ENCODE assay signal across 9 mouse cellular contexts in genomic region chr7:81162345-81162744, GRCm38 (mm10). TPM values are rescaled to one million over a fixed set of nuclear protein-coding genes. Genes with fewer than 3 reads are reported as not detected.
DNase-seq lines count a peak whose midpoint lies in the region; ATAC-seq and TF ChIP-seq lines count a peak whose summit lies in the region.
"Had no signal": no experiment of that assay in that cellular context is flagged by ENCODE, and none has a peak within 500 bp of the region (broad histone marks: within the 10 kb centered on the region; RNA-seq: fewer than 3 reads in every experiment).

No protein-coding gene starts in this region.

- H3K4me2 ChIP-seq in intestine, postnatal 0 days (replicated peaks; ENCODE audit: low read depth), result no peak overlapping the region
- H3K4me2 ChIP-seq in intestine, embryonic 15.5 days (replicated peaks), result no peak overlapping the region
- H3K4me2 ChIP-seq in kidney, postnatal 0 days (ENCODE audit: low read length), result no peak overlapping the region
- no peak overlapping the region for H3K4me2 ChIP-seq in liver, embryonic 12.5 days
- no peak overlapping the region for H3K4me2 ChIP-seq in neural tube, embryonic 14.5 days (ENCODE audit: low read depth, low read length)
- H3K4me2 ChIP-seq: embryonic facial prominence, embryonic 13.5 days had no signal

- no peaks in the 10 kb centered on the region for H3K9me3 ChIP-seq in intestine, postnatal 0 days (ENCODE audit: control insufficient read depth)
- no peaks in the 10 kb centered on the region for H3K9me3 ChIP-seq in intestine, embryonic 15.5 days
- H3K9me3 ChIP-seq in kidney, postnatal 0 days (replicated peaks; ENCODE audit: low read length), result no peaks in the 10 kb centered on the region
- H3K9me3 ChIP-seq in liver, embryonic 12.5 days (replicated peaks), result no peaks in the 10 kb centered on the region
- no peaks in the 10 kb centered on the region for H3K9me3 ChIP-seq in neural tube, embryonic 14.5 days (ENCODE audit: control insufficient read depth, low read length)
- H3K9me3 ChIP-seq: embryonic facial prominence, embryonic 13.5 days had no signal

- no peak overlapping the region for H3K27ac ChIP-seq in intestine, postnatal 0 days (ENCODE audit: low read depth, low read length)
- no peak overlapping the region for H3K27ac ChIP-seq in intestine, embryonic 15.5 days
- H3K27ac ChIP-seq in gastrocnemius, adult 2 months, result no peak overlapping the region
- H3K27ac ChIP-seq in kidney, postnatal 0 days, result no peak overlapping the region
- no peak overlapping the region for H3K27ac ChIP-seq in liver, embryonic 12.5 days
- no peak overlapping the region for H3K27ac ChIP-seq in neural tube, embryonic 14.5 days (ENCODE audit: low read depth, low read length)
- no peak overlapping the region for H3K27ac ChIP-seq in testis, adult 2 months (ENCODE audit: control insufficient read depth, insufficient read depth, low read depth, low read length)
- H3K27ac ChIP-seq: embryonic facial prominence, embryonic 13.5 days had no signal

- intact Hi-C loops in gastrocnemius, adult 2 months (cut with DNase I), result no loop called here

- H3K36me3 ChIP-seq in intestine, postnatal 0 days (ENCODE audit: control insufficient read depth, insufficient read depth), result no peaks in the 10 kb centered on the region
- no peaks in the 10 kb centered on the region for H3K36me3 ChIP-seq in intestine, embryonic 15.5 days
- no peaks in the 10 kb centered on the region for H3K36me3 ChIP-seq in kidney, postnatal 0 days (ENCODE audit: insufficient read depth, low read length)
- H3K36me3 ChIP-seq in liver, embryonic 12.5 days, result no peaks in the 10 kb centered on the region
- H3K36me3 ChIP-seq in neural tube, embryonic 14.5 days (ENCODE audit: control insufficient read depth, insufficient read depth, low read length), result no peaks in the 10 kb centered on the region
- no peaks in the 10 kb centered on the region for H3K36me3 ChIP-seq in testis, adult 2 months (ENCODE audit: control insufficient read depth, insufficient read depth, low read length)
- H3K36me3 ChIP-seq: embryonic facial prominence, embryonic 13.5 days had no signal

- WGBS in intestine, postnatal 0 days, result 23% methylated on average over 4 of the region's 4 CpGs
- 28% methylated on average over 4 of the region's 4 CpGs for WGBS in intestine, embryonic 15.5 days
- 22% methylated on average over 4 of the region's 4 CpGs for WGBS in kidney, postnatal 0 days
- 28% methylated on average over 4 of the region's 4 CpGs for WGBS in liver, embryonic 12.5 days (ENCODE audit: insufficient replicate concordance)
- WGBS in neural tube, embryonic 14.5 days, result 46% methylated on average over 4 of the region's 4 CpGs

- H3K4me1 ChIP-seq in intestine, postnatal 0 days (replicated peaks; ENCODE audit: control insufficient read depth, insufficient read depth, low read length), result 0 out of 2 replicates have a peak, but pooled peaks cover 3% of the 10 kb centered on the region
- H3K4me1 ChIP-seq in intestine, embryonic 15.5 days (replicated peaks), result peaks cover 3% of the 10 kb centered on the region; the same call in 1 of the 2 replicates
- H3K4me1 ChIP-seq in kidney, postnatal 0 days (replicated peaks; ENCODE audit: insufficient read depth, low read length), result no peaks in the 10 kb centered on the region
- peaks cover 4% of the 10 kb centered on the region; the same call in 1 of the 2 replicates for H3K4me1 ChIP-seq in liver, embryonic 12.5 days
- no peaks in the 10 kb centered on the region for H3K4me1 ChIP-seq in neural tube, embryonic 14.5 days (ENCODE audit: control insufficient read depth, insufficient read depth, low read length)
- no peaks in the 10 kb centered on the region for H3K4me1 ChIP-seq in testis, adult 2 months (ENCODE audit: control insufficient read depth, insufficient read depth, low read length)
- H3K4me1 ChIP-seq: embryonic facial prominence, embryonic 13.5 days had no signal

- no peak overlapping the region for H3K4me3 ChIP-seq in intestine, postnatal 0 days (ENCODE audit: low read depth, low read length)
- H3K4me3 ChIP-seq in intestine, embryonic 15.5 days (replicated peaks), result no peak overlapping the region
- no peak overlapping the region for H3K4me3 ChIP-seq in gastrocnemius, adult 2 months
- H3K4me3 ChIP-seq in kidney, postnatal 0 days (replicated peaks; ENCODE audit: low read depth, low read length), result no peak overlapping the region
- H3K4me3 ChIP-seq in liver, embryonic 12.5 days, result no peak overlapping the region
- no peak overlapping the region for H3K4me3 ChIP-seq in neural tube, embryonic 14.5 days (ENCODE audit: low read depth, low read length)
- no peak overlapping the region for H3K4me3 ChIP-seq in testis, adult 2 months (ENCODE audit: control insufficient read depth, low read depth, low read length)
- H3K4me3 ChIP-seq: embryonic facial prominence, embryonic 13.5 days had no signal

- DNase-seq in cerebellum, adult 8-10 months, result peak; percentile 61
- peak; percentile 80 for DNase-seq in gastrocnemius, adult 2 months
- peak; percentile 85 for DNase-seq in kidney, postnatal 0 days (ENCODE audit: low spot score)

- peak; percentile 88 for TF ChIP-seq CTCF in intestine, postnatal 0 days (IDR thresholded peaks at IDR 0.05; ENCODE audit: low read depth)
- peak; percentile 89 for TF ChIP-seq CTCF in gastrocnemius, adult 2 months (IDR thresholded peaks at IDR 0.05)
- peak; percentile 90 for TF ChIP-seq CTCF in kidney, postnatal 0 days (IDR thresholded peaks at IDR 0.05; ENCODE audit: low read depth)
- TF ChIP-seq CTCF in testis, adult 2 months (IDR thresholded peaks at IDR 0.05; ENCODE audit: control insufficient read depth, insufficient read depth, insufficient replicate concordance, low read depth, low read length), result peak; percentile 82

- no peak for ATAC-seq in intestine, postnatal 0 days
- no peak for ATAC-seq in intestine, embryonic 15.5 days
- peak; percentile 38; the same call in 1 of the 2 replicates for ATAC-seq in kidney, postnatal 0 days (replicated peaks; ENCODE audit: low FRiP score, low read depth)
- 0 out of 2 replicates have a peak, but pooled peaks have one; percentile 27 for ATAC-seq in liver, embryonic 12.5 days
- ATAC-seq in neural tube, embryonic 14.5 days (ENCODE audit: low read depth), result peak; percentile 28; the same call in 1 of the 2 replicates

- no peaks in the 10 kb centered on the region for H3K27me3 ChIP-seq in intestine, postnatal 0 days (replicated peaks; ENCODE audit: control insufficient read depth, insufficient read depth, low read length)
- H3K27me3 ChIP-seq in intestine, embryonic 15.5 days (replicated peaks), result no peaks in the 10 kb centered on the region
- H3K27me3 ChIP-seq in kidney, postnatal 0 days (ENCODE audit: insufficient read depth, low read length), result no peaks in the 10 kb centered on the region
- 0 out of 2 replicates have a peak, but pooled peaks cover 3% of the 10 kb centered on the region for H3K27me3 ChIP-seq in liver, embryonic 12.5 days (replicated peaks)
- H3K27me3 ChIP-seq in neural tube, embryonic 14.5 days (ENCODE audit: control insufficient read depth, insufficient read depth, low read length), result no peaks in the 10 kb centered on the region
- no peaks in the 10 kb centered on the region for H3K27me3 ChIP-seq in testis, adult 2 months (ENCODE audit: control insufficient read depth, insufficient read depth, low read length)
- H3K27me3 ChIP-seq: embryonic facial prominence, embryonic 13.5 days had no signal

- H3K9ac ChIP-seq in intestine, postnatal 0 days (ENCODE audit: low read depth, low read length), result no peak overlapping the region
- H3K9ac ChIP-seq in intestine, embryonic 15.5 days, result no peak overlapping the region
- no peak overlapping the region for H3K9ac ChIP-seq in kidney, postnatal 0 days (ENCODE audit: low read depth, low read length)
- H3K9ac ChIP-seq in liver, embryonic 12.5 days, result no peak overlapping the region
- H3K9ac ChIP-seq in neural tube, embryonic 14.5 days (replicated peaks; ENCODE audit: low read depth, low read length), result no peak overlapping the region
- H3K9ac ChIP-seq: embryonic facial prominence, embryonic 13.5 days had no signal

- no peak for TF ChIP-seq POLR2A in testis, adult 2 months (IDR thresholded peaks at IDR 0.05; ENCODE audit: control insufficient read depth, low read depth, low read length)

RNA-seq across cellular contexts. Expression of gene Slc28a1, which starts 47.7 kb away (rescaled TPM):
- 0.59 and 1.0 TPM in 2 replicates for polyA plus RNA-seq in intestine, postnatal 0 days (2015; fragmentation: Nextera tagmentation; extraction: Ambion mirVana)
- polyA plus RNA-seq in intestine, embryonic 15.5 days (2015; fragmentation: Nextera tagmentation; extraction: Ambion mirVana), result 5.1 and 6.9 TPM in 2 replicates
- total RNA-seq in gastrocnemius, adult 2 months (2021), result under 1 TPM; 0.26 to 0.47 TPM
- polyA plus RNA-seq in kidney, postnatal 0 days (2015; fragmentation: Nextera tagmentation; extraction: Ambion mirVana), result 1.1 and 1.3 TPM in 2 replicates
- 0.49 and 0.51 TPM in 2 replicates for polyA plus RNA-seq in liver, embryonic 12.5 days (2016; fragmentation: Nextera tagmentation; extraction: Ambion mirVana)
- not detected in 2 replicates for polyA plus RNA-seq in neural tube, embryonic 14.5 days (2014; fragmentation: Nextera tagmentation; extraction: Ambion mirVana)
- polyA plus RNA-seq in testis, adult 2 months (2012; rRNA removed), result 2.0 and 3.1 TPM in 2 replicates
- polyA plus RNA-seq: embryonic facial prominence, embryonic 13.5 days had no signal

RNA-seq across cellular contexts. Expression of gene Pde8a, which starts 51.1 kb away (rescaled TPM):
- polyA plus RNA-seq in intestine, postnatal 0 days (2015; fragmentation: Nextera tagmentation; extraction: Ambion mirVana), result 3.6 and 3.8 TPM in 2 replicates
- polyA plus RNA-seq in intestine, embryonic 15.5 days (2015; fragmentation: Nextera tagmentation; extraction: Ambion mirVana), result 2.7 and 3.3 TPM in 2 replicates
- total RNA-seq in gastrocnemius, adult 2 months (2021), result 10 to 100 TPM in 1 of 2 experiments, 1 to 10 TPM in 1; 7.2 to 16.5 TPM
- 10.9 and 11.0 TPM in 2 replicates for polyA plus RNA-seq in kidney, postnatal 0 days (2015; fragmentation: Nextera tagmentation; extraction: Ambion mirVana)
- polyA plus RNA-seq in liver, embryonic 12.5 days (2016; fragmentation: Nextera tagmentation; extraction: Ambion mirVana), result 1.3 and 2.0 TPM in 2 replicates
- 1.8 and 3.3 TPM in 2 replicates for polyA plus RNA-seq in neural tube, embryonic 14.5 days (2014; fragmentation: Nextera tagmentation; extraction: Ambion mirVana)
- polyA plus RNA-seq in testis, adult 2 months (2012; rRNA removed), result 95.2 and 101 TPM in 2 replicates

Comparison
In these comparisons a context has a peak if more than half of its experiments do, and no peak if none do; other contexts are left out.
1. ATAC-seq: peak in kidney, postnatal 0 days (single experiment), liver, embryonic 12.5 days (single experiment) and neural tube, embryonic 14.5 days (single experiment); none in intestine, postnatal 0 days (single experiment) and intestine, embryonic 15.5 days (single experiment).
2. Peak in every context shown above with its lines, with median percentiles within 50 percentile points of each other: CTCF ChIP-seq and DNase-seq.